Mouse (Mus musculus): ENCODE data around the gene Elmo1.

- TF ChIP-seq POLR2A (IDR thresholded peaks at IDR 0.05; ENCODE audit: insufficient read depth, low read depth, low read length) (no peak), CTCF (IDR thresholded peaks at IDR 0.05; ENCODE audit: insufficient read depth, low read depth, low read length) (no peak)
Observed at GRCm38 (mm10) chr13:20454357-20454756, 364.0 kb downstream of the Elmo1 start.

All from olfactory bulb, adult 2 months (tissue).